Mouse (Mus musculus): ENCODE data around the gene Tnfaip8l1. TPM values are rescaled to one million over a fixed set of nuclear protein-coding genes. Genes with fewer than 3 reads are reported as not detected.

Tnfaip8l1 gene
- polyA plus RNA-seq (2015; fragmentation: Nextera tagmentation; extraction: Ambion mirVana) = 9.5 and 10.7 TPM in 2 replicates

- H3K27me3 ChIP-seq = peaks cover 15% of the 10 kb centered on the region; the same call in 1 of the 2 replicates
- peak within 1 kb of the TSS; percentile 68 for H3K4me2 ChIP-seq
- H3K4me3 ChIP-seq = peak within 1 kb of the TSS; percentile 50
- H3K27ac ChIP-seq (replicated peaks) = peak within 1 kb of the TSS; percentile 18; the same call in 1 of the 2 replicates
- 2% methylated on average over 30 of the region's 30 CpGs for WGBS
- H3K4me1 ChIP-seq (replicated peaks) = peaks cover 19% of the 10 kb centered on the region
- ATAC-seq (ENCODE audit: low FRiP score, low read depth) = peak; percentile 97
- H3K36me3 ChIP-seq = no peaks in the 10 kb centered on the region
- H3K9ac ChIP-seq = peak within 1 kb of the TSS; percentile 52
- H3K9me3 ChIP-seq = no peaks in the 10 kb centered on the region
Measured at GRCm38 (mm10) chr17:56162231-56162774, at the start of gene Tnfaip8l1. Gene Tnfaip8l1, plus strand, starts transcription at chr17:56162477.

- no peak overlapping the region for H3K27ac ChIP-seq (replicated peaks)
- no peak overlapping the region for H3K4me2 ChIP-seq
- no peak overlapping the region for H3K4me3 ChIP-seq
- no peak overlapping the region for H3K9ac ChIP-seq
- peaks cover 8% of the 10 kb centered on the region; the same call in 1 of the 2 replicates for H3K27me3 ChIP-seq
- H3K36me3 ChIP-seq = no peaks in the 10 kb centered on the region
- H3K4me1 ChIP-seq (replicated peaks) = peaks cover 7% of the 10 kb centered on the region
- ATAC-seq (ENCODE audit: low FRiP score, low read depth) = no peak
- WGBS = 84% methylated on average over 3 of the region's 3 CpGs
- H3K9me3 ChIP-seq = no peaks in the 10 kb centered on the region
Measured at GRCm38 (mm10) chr17:56112743-56113142, 49.5 kb upstream of the Tnfaip8l1 start.

GRCm38 (mm10) chr17:56116193-56116592 is 46.1 kb upstream of the Tnfaip8l1 start:
- no peak overlapping the region for H3K4me3 ChIP-seq
- no peak overlapping the region for H3K27ac ChIP-seq (replicated peaks)
- H3K4me1 ChIP-seq (replicated peaks) = peaks cover 19% of the 10 kb centered on the region
- ATAC-seq (ENCODE audit: low FRiP score, low read depth) = no peak
- H3K4me2 ChIP-seq = no peak overlapping the region
- WGBS = 76% methylated on average over 10 of the region's 10 CpGs
- no peaks in the 10 kb centered on the region for H3K36me3 ChIP-seq
- H3K9me3 ChIP-seq = no peaks in the 10 kb centered on the region
- H3K9ac ChIP-seq = no peak overlapping the region
- peaks cover 38% of the 10 kb centered on the region for H3K27me3 ChIP-seq

- no peaks in the 10 kb centered on the region for H3K36me3 ChIP-seq
- no peak within 1 kb of the TSS for H3K27ac ChIP-seq (replicated peaks)
- peak; percentile 66 for ATAC-seq (ENCODE audit: low FRiP score, low read depth)
- 3% methylated on average over 27 of the region's 27 CpGs for WGBS
- H3K4me2 ChIP-seq = peak within 1 kb of the TSS; percentile 68
- H3K9ac ChIP-seq = 0 out of 2 replicates have a peak within 1 kb of the TSS, but pooled peaks have one; percentile 26
- peaks cover 49% of the 10 kb centered on the region for H3K27me3 ChIP-seq
- 0 out of 2 replicates have a peak, but pooled peaks cover 3% of the 10 kb centered on the region for H3K9me3 ChIP-seq
- H3K4me1 ChIP-seq (replicated peaks) = peaks cover 19% of the 10 kb centered on the region
- peak within 1 kb of the TSS; percentile 35 for H3K4me3 ChIP-seq
Measured at GRCm38 (mm10) chr17:56117251-56117710, 45.0 kb upstream of the Tnfaip8l1 start, which contains the start of gene Plin5. Gene Plin5, minus strand, starts transcription at chr17:56117596.

GRCm38 (mm10) chr17:56119431-56119830 is 42.8 kb upstream of the Tnfaip8l1 start:
- no peak for ATAC-seq (ENCODE audit: low FRiP score, low read depth)
- H3K9ac ChIP-seq = no peak overlapping the region
- H3K9me3 ChIP-seq = peaks cover 10% of the 10 kb centered on the region; the same call in 1 of the 2 replicates
- H3K4me2 ChIP-seq = no peak overlapping the region
- H3K27ac ChIP-seq (replicated peaks) = no peak overlapping the region
- peaks cover 19% of the 10 kb centered on the region for H3K4me1 ChIP-seq (replicated peaks)
- H3K4me3 ChIP-seq = no peak overlapping the region
- H3K27me3 ChIP-seq = peaks cover 67% of the 10 kb centered on the region
- WGBS = 43% methylated on average over 12 of the region's 12 CpGs
- H3K36me3 ChIP-seq = peaks cover 16% of the 10 kb centered on the region; the same call in 1 of the 2 replicates

GRCm38 (mm10) chr17:56119981-56120880 is 42.0 kb upstream of the Tnfaip8l1 start:
- Histone ChIP-seq H3K27ac (replicated peaks) (no peak overlapping the region), H3K27me3 (peaks cover 73% of the 10 kb centered on the region), H3K4me3 (no peak overlapping the region), H3K9ac (no peak overlapping the region), H3K36me3 (peaks cover 19% of the 10 kb centered on the region), H3K4me2 (peak overlapping the region; percentile 18; the same call in 1 of the 2 replicates), H3K4me1 (replicated peaks) (peaks cover 19% of the 10 kb centered on the region), H3K9me3 (peaks cover 10% of the 10 kb centered on the region; the same call in 1 of the 2 replicates)
- ATAC-seq (ENCODE audit: low FRiP score, low read depth) = no peak
- WGBS = 8% methylated on average over 66 of the region's 66 CpGs

- Histone ChIP-seq H3K27ac (replicated peaks) (no peak within 1 kb of the TSS), H3K4me3 (no peak within 1 kb of the TSS), H3K4me2 (no peak within 1 kb of the TSS), H3K36me3 (peaks cover 33% of the 10 kb centered on the region), H3K9ac (no peak within 1 kb of the TSS), H3K27me3 (peaks cover 69% of the 10 kb centered on the region), H3K4me1 (replicated peaks) (peaks cover 19% of the 10 kb centered on the region), H3K9me3 (peaks cover 10% of the 10 kb centered on the region; the same call in 1 of the 2 replicates)
- 67% methylated on average over 2 of the region's 2 CpGs for WGBS
- ATAC-seq (ENCODE audit: low FRiP score, low read depth) = no peak
Measured at GRCm38 (mm10) chr17:56121826-56122225, 40.5 kb upstream of the Tnfaip8l1 start, which contains the start of gene Lrg1. Gene Lrg1, minus strand, starts transcription at chr17:56122001.

GRCm38 (mm10) chr17:56123161-56123560 is 39.1 kb upstream of the Tnfaip8l1 start:
- peaks cover 10% of the 10 kb centered on the region; the same call in 1 of the 2 replicates for H3K9me3 ChIP-seq
- no peak overlapping the region for H3K27ac ChIP-seq (replicated peaks)
- 89% methylated on average over 12 of the region's 12 CpGs for WGBS
- no peak overlapping the region for H3K9ac ChIP-seq
- peaks cover 46% of the 10 kb centered on the region for H3K36me3 ChIP-seq
- no peak for ATAC-seq (ENCODE audit: low FRiP score, low read depth)
- H3K4me2 ChIP-seq = no peak overlapping the region
- H3K4me1 ChIP-seq (replicated peaks) = peaks cover 12% of the 10 kb centered on the region; the same call in 1 of the 2 replicates
- H3K27me3 ChIP-seq = peaks cover 63% of the 10 kb centered on the region
- H3K4me3 ChIP-seq = no peak overlapping the region

GRCm38 (mm10) chr17:56123681-56124340 is 38.5 kb upstream of the Tnfaip8l1 start:
- no peak for ATAC-seq (ENCODE audit: low FRiP score, low read depth)
- Histone ChIP-seq H3K4me2 (peak overlapping the region; percentile 46), H3K4me1 (replicated peaks) (peaks cover 12% of the 10 kb centered on the region; the same call in 1 of the 2 replicates), H3K27ac (replicated peaks) (no peak overlapping the region), H3K36me3 (peaks cover 49% of the 10 kb centered on the region), H3K4me3 (no peak overlapping the region), H3K27me3 (peaks cover 57% of the 10 kb centered on the region), H3K9me3 (peaks cover 10% of the 10 kb centered on the region; the same call in 1 of the 2 replicates), H3K9ac (no peak overlapping the region)
- WGBS = 46% methylated on average over 59 of the region's 59 CpGs

GRCm38 (mm10) chr17:56124377-56125275 is 37.7 kb upstream of the Tnfaip8l1 start:
- Histone ChIP-seq H3K27ac (replicated peaks) (no peak overlapping the region), H3K36me3 (peaks cover 57% of the 10 kb centered on the region), H3K4me3 (peak overlapping the region; percentile 9; the same call in 1 of the 2 replicates), H3K9me3 (peaks cover 10% of the 10 kb centered on the region; the same call in 1 of the 2 replicates), H3K4me2 (peak overlapping the region; percentile 46), H3K4me1 (replicated peaks) (peaks cover 11% of the 10 kb centered on the region; the same call in 1 of the 2 replicates), H3K27me3 (peaks cover 50% of the 10 kb centered on the region), H3K9ac (no peak overlapping the region)
- no peak for ATAC-seq (ENCODE audit: low FRiP score, low read depth)
- 12% methylated on average over 52 of the region's 59 CpGs for WGBS

Data from hindbrain, embryonic 15.5 days (tissue).